Mouse (Mus musculus): Measurements from ENCODE around the gene Map3k13.

DNA sequence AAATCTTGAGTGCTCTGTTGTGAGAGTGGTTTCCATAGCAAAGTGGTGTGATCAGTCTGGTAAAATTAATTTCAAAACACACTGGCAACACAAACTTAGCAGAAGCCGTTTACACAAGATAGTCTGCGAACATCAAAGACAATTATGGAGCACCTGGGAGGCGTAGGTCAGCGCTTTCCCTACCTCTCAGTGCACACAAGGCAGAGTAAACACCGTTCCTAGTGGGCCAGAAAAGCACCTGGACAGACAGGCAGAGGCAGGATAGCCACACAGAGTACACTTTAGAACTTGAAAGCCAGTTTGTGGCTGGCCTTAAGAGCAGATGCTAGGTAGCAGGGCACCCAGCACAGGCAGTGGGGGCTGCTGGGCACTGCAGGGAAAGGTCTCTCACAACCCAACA, 37.6 kb downstream of the Map3k13 start:
- TF ChIP-seq CTCF (IDR thresholded peaks at IDR 0.05; ENCODE audit: control insufficient read depth, insufficient read depth, insufficient replicate concordance, low read depth, low read length) (no peak), POLR2A (IDR thresholded peaks at IDR 0.05; ENCODE audit: control insufficient read depth, low read depth, low read length) (no peak)
